Mouse (Mus musculus) adrenal gland, postnatal 10 days (tissue): ENCODE results near the gene Ier2. TPM values are rescaled to one million over a fixed set of nuclear protein-coding genes. Genes with fewer than 3 reads are reported as not detected.
"Not testable (repeated sequence)": the region's sequence is repeated elsewhere in the genome, so short reads cannot be mapped to it uniquely, and the experiment has no call there.

Source experiments
- DNase-seq: peaks from one replicate; pipeline ENCODE4 v3.0.0; 2021; ENCODE audit warnings: mixed read lengths
- total RNA-seq, 2 experiments: library from RNA; stranded (reverse); gene quantifications; 2 replicates each; pipeline ENCODE4 v1.2.3; 2021

The Ier2 gene
- total RNA-seq, 2 experiments from 2014 or later = 33.3 to 63.4 TPM

GRCm38 (mm10) chr8:84698288-84698687 lies 35.6 kb upstream of the Ier2 start:
- no peak for DNase-seq

GRCm38 (mm10) chr8:84697166-84698130 lies 34.8 kb upstream of the Ier2 start:
- no peak for DNase-seq

- DNase-seq = no peak
Measured at GRCm38 (mm10) chr8:84695140-84695539, 32.5 kb upstream of the Ier2 start.

- no peak for DNase-seq
Measured at GRCm38 (mm10) chr8:84693332-84693731, 30.7 kb upstream of the Ier2 start.

GRCm38 (mm10) chr8:84689091-84689915 lies 26.7 kb upstream of the Ier2 start:
- peak; percentile 94 for DNase-seq

- DNase-seq = peak; percentile 95
Measured at GRCm38 (mm10) chr8:84687705-84688100, 25.1 kb upstream of the Ier2 start, which contains the start of gene Nacc1. Nacc1 (minus strand) TSS chr8:84687862.

- DNase-seq = peak; percentile 67
Measured at GRCm38 (mm10) chr8:84687003-84687704, 24.5 kb upstream of the Ier2 start.

GRCm38 (mm10) chr8:84686191-84687002 lies 23.7 kb upstream of the Ier2 start, which contains the start of gene Trmt1:
Trmt1 (plus strand) TSS chr8:84686307.
- DNase-seq = peak; percentile 54

- DNase-seq = no peak
Measured at GRCm38 (mm10) chr8:84684537-84684936, 21.9 kb upstream of the Ier2 start.

GRCm38 (mm10) chr8:84682257-84682656 lies 19.6 kb upstream of the Ier2 start:
- no peak for DNase-seq

- no peak for DNase-seq
Measured at GRCm38 (mm10) chr8:84681476-84681875, 18.8 kb upstream of the Ier2 start.

- no peak for DNase-seq
Measured at GRCm38 (mm10) chr8:84677305-84677704, 14.7 kb upstream of the Ier2 start.

GRCm38 (mm10) chr8:84670295-84671006 lies 7.8 kb upstream of the Ier2 start:
- not testable (repeated sequence) for DNase-seq

- DNase-seq = no peak
Measured at GRCm38 (mm10) chr8:84668731-84669485, 6.3 kb upstream of the Ier2 start.

- no peak for DNase-seq
Measured at GRCm38 (mm10) chr8:84668081-84668480, 5.4 kb upstream of the Ier2 start.

- DNase-seq = no peak
Measured at GRCm38 (mm10) chr8:84665385-84665893, 2.8 kb upstream of the Ier2 start.

- DNase-seq = peak; percentile 87
Measured at GRCm38 (mm10) chr8:84664566-84665384, 2.1 kb upstream of the Ier2 start.

- DNase-seq = peak; percentile 97
Measured at GRCm38 (mm10) chr8:84663483-84664327, 1.1 kb upstream of the Ier2 start.
